Mouse (Mus musculus): ENCODE results near the gene Dll1.

Dll1 gene

DNA sequence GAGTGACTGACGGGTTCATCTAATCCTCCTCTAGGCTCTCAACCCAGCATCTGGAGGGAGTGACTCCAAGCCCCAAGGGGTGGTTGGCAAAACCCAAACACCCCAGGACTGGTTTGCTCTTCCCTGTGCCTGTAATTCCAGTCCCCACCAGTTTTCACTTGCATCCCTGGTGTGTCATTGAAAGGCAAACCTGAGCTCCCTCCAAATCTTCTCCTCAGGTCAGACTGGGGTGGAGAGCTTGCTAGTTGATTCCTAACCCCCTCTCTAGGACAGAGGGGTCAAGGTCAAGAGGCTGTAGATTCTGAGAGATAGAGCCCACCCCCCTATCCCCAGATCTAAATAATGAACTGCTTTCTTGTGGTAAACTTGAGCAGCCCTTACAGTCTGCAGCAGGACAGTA, 38.8 kb downstream of the Dll1 start:
- DNase-seq (ENCODE audit: extremely low read depth, low read depth), result no peak

DNA sequence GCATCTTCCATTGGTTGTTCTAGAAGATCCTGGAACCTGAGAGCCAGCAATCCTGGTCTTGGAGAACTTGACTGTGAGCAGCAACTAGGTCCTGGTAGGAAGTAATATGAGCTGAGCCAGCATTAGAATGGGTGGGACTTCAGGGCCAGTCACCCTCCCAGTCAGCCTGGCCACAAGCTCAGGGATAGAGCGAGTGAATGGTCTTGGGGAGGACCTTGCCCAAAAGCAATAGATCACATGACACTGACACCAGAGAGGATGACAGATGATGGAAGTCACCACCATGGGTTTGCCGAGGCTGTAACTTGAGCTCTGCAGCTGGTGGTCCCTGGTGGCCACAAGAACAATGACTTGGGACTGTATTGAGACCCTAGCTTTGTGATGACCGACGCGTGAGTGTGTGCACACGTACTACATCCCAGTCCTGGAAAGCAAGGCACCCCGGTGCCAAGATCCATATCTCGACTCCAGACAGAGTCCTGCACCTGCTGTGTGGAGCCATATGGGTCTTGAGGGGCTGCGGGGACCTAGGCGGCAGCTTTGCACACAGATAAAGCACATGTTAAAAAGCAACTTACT, 46.8 kb downstream of the Dll1 start:
- no peak for DNase-seq (ENCODE audit: extremely low read depth, low read depth)

DNA sequence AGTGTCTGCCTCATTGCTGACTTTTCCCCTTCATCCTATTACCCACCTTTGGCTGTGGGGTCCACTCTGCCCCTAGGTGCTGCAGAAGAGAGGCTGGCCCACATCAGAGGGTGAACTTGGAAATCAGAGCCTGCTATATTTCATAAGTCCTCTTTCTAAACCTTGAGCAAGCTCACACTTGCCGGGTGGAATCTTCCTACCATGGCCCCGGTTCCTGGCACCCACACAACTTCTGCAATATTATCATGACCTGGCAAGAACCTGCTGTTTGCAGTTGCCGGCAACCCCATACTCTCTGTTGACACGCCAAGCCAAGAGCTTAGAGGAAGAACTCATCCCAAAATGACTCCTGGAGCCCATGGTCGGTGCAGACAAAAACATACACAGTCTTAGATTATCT, 49.6 kb downstream of the Dll1 start:
- no peak for DNase-seq (ENCODE audit: extremely low read depth, low read depth)

DNA sequence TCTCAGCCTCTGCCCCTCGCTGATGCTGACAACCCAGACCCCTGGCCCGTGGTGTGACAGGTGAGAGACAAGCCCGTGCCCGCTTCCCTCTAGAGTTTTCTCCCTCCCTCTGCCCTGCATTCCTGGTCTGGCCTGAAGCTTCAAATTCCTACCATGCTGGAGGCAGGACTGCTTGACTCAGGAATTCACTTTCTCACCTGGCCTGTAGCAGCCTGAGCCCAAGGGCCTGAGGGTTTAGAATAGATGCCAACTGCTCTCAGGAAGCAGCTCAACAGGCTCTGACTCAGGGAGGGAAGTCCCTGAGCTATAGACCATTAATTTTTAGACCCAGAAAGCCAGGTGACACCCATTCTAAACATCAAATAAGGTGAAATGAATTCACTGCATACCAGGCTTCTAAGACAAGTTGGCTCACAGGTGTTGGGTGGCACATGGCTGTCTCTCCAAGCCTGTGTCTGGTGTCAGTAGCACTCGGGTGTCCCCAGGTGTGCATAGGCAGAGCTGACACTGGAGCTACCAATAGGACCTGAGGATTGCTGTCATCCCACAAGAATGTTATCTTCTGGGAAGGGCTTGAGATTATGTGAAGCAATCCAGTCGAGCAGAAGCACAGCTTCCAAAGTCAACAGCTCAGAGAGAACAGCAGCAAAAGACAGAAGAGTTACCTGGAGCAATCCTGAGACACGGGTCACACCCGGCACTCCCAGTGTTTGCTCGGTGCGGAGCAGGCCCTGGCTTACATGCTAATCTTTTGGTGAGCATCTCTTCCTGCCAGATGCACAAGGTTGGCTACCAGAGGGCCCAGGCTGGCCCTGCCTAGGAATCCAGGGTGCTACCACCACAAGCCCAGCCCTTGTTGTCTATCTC, 50.5 kb downstream of the Dll1 start:
- no peak for DNase-seq (ENCODE audit: extremely low read depth, low read depth)

DNA sequence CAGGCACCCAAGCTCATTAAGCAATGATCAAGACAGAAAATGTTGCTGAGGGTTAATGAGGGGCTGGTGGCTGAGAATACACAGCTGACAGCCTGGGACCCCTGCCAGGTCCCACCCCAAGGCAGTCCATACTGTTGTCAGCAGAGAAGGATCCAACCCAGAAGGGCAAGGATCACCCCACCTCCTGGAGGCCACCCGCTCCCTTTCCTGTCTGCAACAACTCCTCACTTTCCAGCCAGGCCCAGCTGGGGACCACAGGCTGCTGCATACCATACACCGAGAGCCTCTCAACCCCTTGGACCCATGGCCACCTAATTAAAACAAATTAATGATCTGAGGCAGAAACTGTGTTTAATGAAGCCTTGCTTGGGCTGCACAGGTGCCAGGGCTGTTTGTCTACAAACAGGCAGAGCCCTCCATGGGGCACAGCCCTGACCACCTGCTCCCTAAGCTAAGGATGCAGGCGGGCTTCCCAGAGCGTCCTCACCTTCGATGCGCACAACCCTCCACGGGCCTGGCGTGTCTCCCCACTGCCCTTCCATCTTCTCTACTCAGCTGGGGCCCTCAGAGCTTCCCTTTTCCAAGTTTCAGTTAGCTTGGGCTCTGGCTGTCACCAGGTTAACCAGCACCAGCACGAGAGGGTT, 53.4 kb downstream of the Dll1 start:
- no peak for DNase-seq (ENCODE audit: extremely low read depth, low read depth)
